Mouse (Mus musculus) kidney, embryonic 16.5 days (tissue): ENCODE measurements at regions not wholly inside any gene's neighbourhood (a gene's known extent, or its start where the extent isn't known, plus 50 kb on each side); places are given as distances from the start of the nearest gene placed in this dataset.

Experiments used
- ATAC-seq: fragments of 200-750 bp; cut with Nextera tagmentation; 2 replicates; pipeline ENCODE4 v1.8.0; 2017; ENCODE audit warnings: moderate TSS enrichment; ENCODE audit not compliant: low FRiP score, low TSS enrichment
- H3K27ac ChIP-seq: fragments of 300-500 bp; sonication (generic); 2 replicates; pipeline ENCODE4 v1.5.1; 2014; ENCODE audit warnings: low read length
- H3K27me3 ChIP-seq: fragments of 300-500 bp; sonication (generic); 2 replicates; pipeline ENCODE4 v1.6.1; 2014; ENCODE audit warnings: low read length, control low read depth, mixed read lengths; ENCODE audit not compliant: insufficient read depth
- H3K36me3 ChIP-seq: fragments of 300-500 bp; sonication (generic); 2 replicates; pipeline ENCODE4 v1.6.1; 2014; ENCODE audit warnings: low read length, control low read depth, mixed read lengths; ENCODE audit not compliant: insufficient read depth
- H3K4me1 ChIP-seq: fragments of 300-500 bp; sonication (generic); 2 replicates; pipeline ENCODE4 v1.6.1; 2014; ENCODE audit warnings: low read length, control low read depth, mixed read lengths; ENCODE audit not compliant: insufficient read depth
- H3K4me2 ChIP-seq: fragments of 300-500 bp; sonication (generic); replicated peaks from 2 replicates; pipeline ENCODE4 v1.6.1; 2014; ENCODE audit warnings: low read depth, low read length
- H3K4me3 ChIP-seq: fragments of 300-500 bp; sonication (generic); 2 replicates; pipeline ENCODE4 v1.5.1; 2014; ENCODE audit warnings: mild to moderate bottlenecking, low read length
- H3K9ac ChIP-seq: fragments of 300-500 bp; sonication (generic); replicated peaks from 2 replicates; pipeline ENCODE4 v1.6.1; 2014; ENCODE audit warnings: low read length
- H3K9me3 ChIP-seq: fragments of 300-500 bp; sonication (generic); 2 replicates; pipeline ENCODE4 v1.6.1; 2016; ENCODE audit warnings: low read length, control low read depth
- WGBS: fragments of 180-500 bp; shearing (Covaris S2); extraction: QIAGEN DNeasy Blood & Tissue Kit; methylation state at CpG from one replicate; pipeline ENCODE4 v1.1.7; 2014; 5-methylcytosine and 5-hydroxymethylcytosine counted together

DNA sequence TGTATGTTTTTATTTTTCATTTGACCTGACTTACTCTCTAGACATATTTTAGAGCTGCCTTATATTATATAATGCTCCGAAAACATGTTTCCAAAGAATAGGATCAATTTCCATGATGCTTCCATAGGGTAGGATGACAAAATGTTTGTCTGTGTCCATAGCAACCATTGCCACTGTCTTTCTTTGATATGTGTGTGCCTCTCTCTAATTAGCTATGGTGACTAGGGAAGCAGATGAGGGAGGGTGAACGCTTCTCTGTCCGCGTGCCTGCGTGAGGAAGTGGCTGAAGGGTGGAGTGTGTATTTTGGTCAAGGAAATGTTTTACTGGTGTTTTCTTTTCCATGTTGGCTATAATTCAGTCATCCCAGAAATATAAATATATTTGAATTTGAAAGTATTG, 104.2 kb upstream of the Fn1 start:
- WGBS: 69% methylated on average over 5 of the region's 5 CpGs

DNA sequence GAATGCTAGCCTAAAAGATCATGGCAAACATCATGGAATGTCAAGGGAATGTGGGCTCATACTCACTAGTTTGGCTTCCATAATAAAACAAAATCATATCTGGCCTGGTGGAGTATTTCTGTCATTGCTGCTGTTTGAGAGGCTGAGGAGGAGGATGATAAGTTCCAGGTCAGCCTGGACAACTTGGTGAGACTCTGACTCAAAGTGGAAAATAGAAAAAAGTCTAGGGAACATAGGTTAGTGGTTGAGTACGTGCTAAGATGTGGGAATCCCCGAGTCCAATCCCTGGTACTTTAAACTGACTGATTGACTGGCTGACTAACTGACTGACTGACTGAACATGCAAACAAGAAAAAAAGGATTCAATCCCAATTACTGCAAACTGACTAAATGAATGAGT, 103.2 kb upstream of the Fn1 start:
- H3K4me2 ChIP-seq: no peak overlapping the region
- H3K4me3 ChIP-seq: no peak overlapping the region
- 87% methylated on average over 2 of the region's 2 CpGs for WGBS
- H3K4me1 ChIP-seq: no peaks in the 10 kb centered on the region
- no peaks in the 10 kb centered on the region for H3K36me3 ChIP-seq
- no peaks in the 10 kb centered on the region for H3K27me3 ChIP-seq
- no peak overlapping the region for H3K27ac ChIP-seq
- H3K9me3 ChIP-seq: peaks cover 9% of the 10 kb centered on the region; the same call in 1 of the 2 replicates
- no peak for ATAC-seq
- no peak overlapping the region for H3K9ac ChIP-seq

More for the DNA sequence above, 104.2 kb upstream of the Fn1 start:
- Histone ChIP-seq H3K9me3 (peaks cover 9% of the 10 kb centered on the region; the same call in 1 of the 2 replicates), H3K27ac (no peak overlapping the region), H3K27me3 (no peaks in the 10 kb centered on the region), H3K4me2 (no peak overlapping the region), H3K4me1 (no peaks in the 10 kb centered on the region), H3K36me3 (no peaks in the 10 kb centered on the region), H3K9ac (no peak overlapping the region), H3K4me3 (no peak overlapping the region)
- no peak for ATAC-seq

DNA sequence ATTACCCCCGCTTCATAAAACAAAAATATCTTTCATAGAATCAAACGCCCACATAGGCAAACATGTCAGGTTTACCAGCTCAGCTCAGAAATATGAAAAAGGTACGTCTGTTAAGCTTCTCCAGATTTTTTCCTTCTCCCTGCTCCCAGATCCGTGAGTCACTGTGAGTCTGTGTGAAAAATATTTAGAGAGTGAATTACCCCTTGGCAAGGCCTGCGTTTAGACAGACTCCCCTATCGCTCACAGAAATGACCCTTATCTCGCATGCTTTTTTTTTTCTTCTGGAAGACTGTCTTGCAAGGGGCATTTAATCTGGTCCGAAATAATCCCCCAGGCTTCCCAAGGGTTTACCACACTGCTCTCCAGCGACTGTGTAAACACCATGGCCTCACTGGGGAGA, 102.4 kb upstream of the Fn1 start:
- H3K4me1 ChIP-seq: no peaks in the 10 kb centered on the region
- no peaks in the 10 kb centered on the region for H3K36me3 ChIP-seq
- H3K4me2 ChIP-seq: no peak overlapping the region
- no peak overlapping the region for H3K9ac ChIP-seq
- no peak overlapping the region for H3K27ac ChIP-seq
- no peak for ATAC-seq
- no peaks in the 10 kb centered on the region for H3K27me3 ChIP-seq
- H3K9me3 ChIP-seq: peaks cover 9% of the 10 kb centered on the region; the same call in 1 of the 2 replicates
- H3K4me3 ChIP-seq: no peak overlapping the region
- 62% methylated on average over 9 of the region's 9 CpGs for WGBS

DNA sequence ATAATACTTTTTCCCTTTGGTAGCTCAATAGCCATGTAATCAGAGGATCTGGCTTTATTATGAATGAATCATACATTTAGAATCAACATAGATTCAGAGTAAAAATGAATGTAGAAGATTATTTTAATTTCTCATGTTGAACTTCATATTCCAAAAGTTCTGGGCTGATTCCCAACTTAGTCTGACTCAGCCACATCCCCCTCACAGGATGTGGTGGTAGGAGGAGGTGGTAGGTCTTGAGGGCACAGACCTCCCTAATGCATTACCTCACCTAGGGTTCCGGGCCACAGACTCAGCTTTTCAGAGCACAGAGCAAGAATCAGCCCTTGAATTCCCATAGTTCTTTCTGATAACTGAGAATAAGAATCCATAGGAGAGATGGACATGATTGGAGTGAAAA, 99.4 kb upstream of the Fn1 start:
- Histone ChIP-seq H3K36me3 (no peaks in the 10 kb centered on the region), H3K27ac (no peak overlapping the region), H3K27me3 (no peaks in the 10 kb centered on the region), H3K4me1 (no peaks in the 10 kb centered on the region), H3K4me2 (no peak overlapping the region), H3K4me3 (no peak overlapping the region), H3K9me3 (peaks cover 9% of the 10 kb centered on the region; the same call in 1 of the 2 replicates), H3K9ac (no peak overlapping the region)
- ATAC-seq: no peak
- whole genome bisulfite sequencing: 84% methylated on average over 1 of the region's 1 CpGs

DNA sequence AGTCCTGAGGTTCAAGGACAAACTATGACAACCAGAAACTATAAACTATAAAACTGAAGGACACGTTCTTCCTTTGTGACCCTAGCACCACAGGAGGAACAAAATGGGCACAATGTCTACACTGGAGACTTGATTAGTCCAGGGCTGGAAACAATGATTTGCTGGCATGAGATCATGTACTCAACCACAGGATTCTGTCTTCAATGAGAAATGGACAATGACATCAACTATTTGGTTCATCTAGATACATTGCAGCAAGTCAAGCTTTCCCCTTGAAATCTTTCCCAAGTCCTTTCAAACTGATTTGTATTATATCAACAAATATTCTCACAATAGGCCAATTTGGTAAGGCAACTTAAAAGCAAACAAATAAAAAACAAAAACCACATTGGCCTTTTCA, 98.6 kb upstream of the Fn1 start:
- no peaks in the 10 kb centered on the region for H3K27me3 ChIP-seq
- no peaks in the 10 kb centered on the region for H3K36me3 ChIP-seq
- no peaks in the 10 kb centered on the region for H3K4me1 ChIP-seq
- H3K9ac ChIP-seq: no peak overlapping the region
- no peak overlapping the region for H3K27ac ChIP-seq
- no peak overlapping the region for H3K4me2 ChIP-seq
- ATAC-seq: no peak
- peaks cover 9% of the 10 kb centered on the region; the same call in 1 of the 2 replicates for H3K9me3 ChIP-seq
- 69% methylated on average over 1 of the region's 1 CpGs for WGBS
- H3K4me3 ChIP-seq: no peak overlapping the region

DNA sequence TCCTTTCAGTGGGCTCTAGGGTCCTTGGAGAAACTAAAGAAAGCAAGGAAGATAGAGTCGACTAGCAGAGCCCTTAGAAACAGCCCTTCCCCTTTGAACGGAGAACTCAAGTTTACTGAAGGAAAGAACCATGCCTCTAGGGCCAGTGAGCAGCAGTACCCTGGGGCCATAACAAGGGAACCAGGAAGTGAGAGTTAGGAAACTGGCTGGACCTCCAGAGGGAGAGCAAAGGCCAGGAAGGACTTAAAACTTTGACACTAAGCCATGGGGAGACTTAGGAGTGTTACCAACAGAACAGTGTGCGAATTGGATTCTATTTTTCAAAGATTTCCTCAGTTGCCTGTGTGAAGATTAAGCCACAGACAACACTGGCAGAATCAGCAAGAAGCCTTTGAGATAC, 82.6 kb upstream of the Fn1 start:
- Histone ChIP-seq H3K27ac (no peak overlapping the region), H3K4me1 (no peaks in the 10 kb centered on the region), H3K9me3 (no peaks in the 10 kb centered on the region), H3K27me3 (no peaks in the 10 kb centered on the region), H3K4me2 (no peak overlapping the region), H3K9ac (no peak overlapping the region), H3K4me3 (no peak overlapping the region), H3K36me3 (no peaks in the 10 kb centered on the region)
- ATAC-seq: no peak
- 70% methylated on average over 3 of the region's 3 CpGs for WGBS

DNA sequence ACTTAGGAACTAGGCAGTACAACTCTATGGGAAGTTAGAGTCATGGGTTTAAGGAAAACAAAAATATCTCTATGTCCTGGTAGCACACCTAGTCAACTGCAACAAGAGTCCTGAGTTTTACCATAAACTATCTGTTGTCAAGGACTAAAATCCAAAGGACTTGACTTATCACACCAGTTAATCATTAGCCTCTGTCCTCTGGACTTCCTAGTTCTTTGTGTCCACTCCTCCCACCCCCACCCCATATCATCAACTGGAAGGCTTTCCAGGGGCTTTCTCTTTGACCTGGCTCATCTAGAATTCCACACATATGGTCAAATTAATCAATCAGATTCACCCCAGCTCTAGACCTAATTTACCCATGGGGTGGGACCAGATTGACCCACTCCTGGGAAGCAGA, 78.6 kb upstream of the Fn1 start:
- no peak overlapping the region for H3K9ac ChIP-seq
- H3K27ac ChIP-seq: no peak overlapping the region
- ATAC-seq: no peak
- H3K4me1 ChIP-seq: no peaks in the 10 kb centered on the region
- no peaks in the 10 kb centered on the region for H3K36me3 ChIP-seq
- H3K4me2 ChIP-seq: no peak overlapping the region
- no peaks in the 10 kb centered on the region for H3K27me3 ChIP-seq
- no peak overlapping the region for H3K4me3 ChIP-seq
- H3K9me3 ChIP-seq: no peaks in the 10 kb centered on the region

DNA sequence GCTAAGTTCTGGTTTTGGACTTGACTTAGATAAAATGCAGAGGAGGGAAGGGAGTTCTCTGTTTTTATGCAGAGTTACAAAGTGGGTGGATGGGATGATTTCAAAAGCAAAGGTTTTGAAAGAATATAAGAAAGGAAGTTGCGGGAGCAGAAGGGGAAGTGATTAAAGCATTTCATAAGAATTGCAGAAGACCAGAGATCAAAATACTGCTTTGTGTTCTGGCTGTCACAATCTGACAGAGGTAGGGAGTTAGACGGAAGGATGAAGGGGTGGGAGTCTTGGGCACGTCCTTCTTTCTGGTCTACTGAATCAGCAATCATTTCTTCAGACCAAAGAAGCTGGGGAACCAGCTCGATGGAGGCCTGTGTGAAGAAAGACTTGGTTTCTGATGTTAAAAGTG, 78.0 kb upstream of the Fn1 start:
- Histone ChIP-seq H3K27me3 (no peaks in the 10 kb centered on the region), H3K9ac (no peak overlapping the region), H3K4me2 (no peak overlapping the region), H3K36me3 (no peaks in the 10 kb centered on the region), H3K27ac (no peak overlapping the region), H3K4me3 (no peak overlapping the region), H3K9me3 (no peaks in the 10 kb centered on the region), H3K4me1 (no peaks in the 10 kb centered on the region)
- no peak for ATAC-seq
- 64% methylated on average over 4 of the region's 4 CpGs for WGBS

DNA sequence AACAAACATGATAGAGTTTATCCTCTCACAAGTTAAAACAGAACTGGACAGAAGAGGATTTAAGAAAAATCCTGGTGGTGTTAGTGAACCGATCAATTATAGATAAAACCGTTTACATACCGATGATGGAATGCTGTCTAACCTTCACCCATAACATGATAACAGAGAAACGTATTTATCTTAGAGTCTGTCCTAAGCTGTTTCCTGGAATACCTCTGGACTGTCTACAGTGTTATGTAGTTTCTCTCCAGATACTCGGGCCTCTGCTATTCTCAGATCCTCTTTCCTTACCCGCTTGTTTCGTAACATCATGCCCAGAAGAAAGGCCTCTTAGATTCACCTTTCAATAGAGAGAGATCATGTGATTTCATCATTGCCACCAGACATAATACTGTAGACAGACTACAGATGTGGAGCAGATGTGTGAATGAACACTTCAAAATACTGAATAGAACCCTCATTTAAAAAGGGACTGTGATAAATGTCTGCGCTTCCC, 75.9 kb upstream of the Fn1 start:
- Histone ChIP-seq H3K4me1 (no peaks in the 10 kb centered on the region), H3K36me3 (no peaks in the 10 kb centered on the region), H3K9ac (no peak overlapping the region), H3K27me3 (no peaks in the 10 kb centered on the region), H3K4me3 (no peak overlapping the region), H3K4me2 (no peak overlapping the region), H3K27ac (no peak overlapping the region), H3K9me3 (no peaks in the 10 kb centered on the region)
- 87% methylated on average over 8 of the region's 8 CpGs for WGBS
- no peak for ATAC-seq

DNA sequence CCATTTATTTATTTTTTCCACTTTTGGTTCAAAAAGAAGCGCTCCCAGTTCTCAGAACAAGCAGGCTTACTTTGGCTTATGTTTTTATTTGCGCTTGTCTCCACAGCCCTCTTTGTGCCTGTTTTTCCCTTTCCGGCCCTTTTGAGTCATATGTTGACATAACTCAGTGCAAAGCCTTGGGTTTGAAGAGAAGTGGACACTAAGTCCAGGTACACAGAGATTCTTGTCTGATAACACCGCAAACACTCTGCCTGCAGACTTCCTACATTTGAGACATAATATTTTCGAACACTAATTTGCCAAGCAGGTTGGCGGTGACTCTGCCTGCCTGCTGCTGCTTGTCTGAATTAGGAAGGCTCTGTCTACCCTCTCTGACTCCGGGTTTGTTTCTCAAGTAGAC, 70.8 kb upstream of the Fn1 start:
- no peak overlapping the region for H3K4me2 ChIP-seq
- H3K9me3 ChIP-seq: no peaks in the 10 kb centered on the region
- no peak for ATAC-seq
- no peak overlapping the region for H3K27ac ChIP-seq
- no peak overlapping the region for H3K4me3 ChIP-seq
- no peak overlapping the region for H3K9ac ChIP-seq
- H3K4me1 ChIP-seq: no peaks in the 10 kb centered on the region
- WGBS: 57% methylated on average over 7 of the region's 7 CpGs
- no peaks in the 10 kb centered on the region for H3K36me3 ChIP-seq
- no peaks in the 10 kb centered on the region for H3K27me3 ChIP-seq

DNA sequence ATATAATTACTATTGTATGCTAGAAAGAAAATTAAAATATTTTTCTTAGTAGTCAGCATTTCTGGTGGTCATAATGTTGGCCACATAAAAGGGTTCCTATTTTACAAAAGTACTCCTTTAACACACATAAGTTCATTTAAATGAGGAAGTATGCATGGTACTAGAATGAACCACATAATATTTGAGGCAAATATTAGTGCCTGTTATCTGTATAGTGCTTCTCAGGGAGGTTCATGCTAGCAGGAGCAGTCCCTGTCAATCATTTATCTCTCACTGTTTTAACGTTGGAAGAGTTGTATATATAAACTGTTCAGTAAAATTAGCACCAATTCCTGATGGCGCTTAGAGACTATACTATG, 70.0 kb upstream of the Fn1 start:
- H3K4me3 ChIP-seq: no peak overlapping the region
- H3K9ac ChIP-seq: no peak overlapping the region
- no peak for ATAC-seq
- no peak overlapping the region for H3K4me2 ChIP-seq
- no peaks in the 10 kb centered on the region for H3K9me3 ChIP-seq
- 67% methylated on average over 2 of the region's 2 CpGs for WGBS
- no peaks in the 10 kb centered on the region for H3K36me3 ChIP-seq
- H3K27me3 ChIP-seq: no peaks in the 10 kb centered on the region
- H3K27ac ChIP-seq: no peak overlapping the region
- no peaks in the 10 kb centered on the region for H3K4me1 ChIP-seq
